Mouse (Mus musculus) heart, postnatal 0 days (tissue): ENCODE measurements around the gene Slc11a2. TPM values are rescaled to one million over a fixed set of nuclear protein-coding genes. Genes with fewer than 3 reads are reported as not detected.

Experiments
- ATAC-seq: fragments of 200-750 bp; cut with Nextera tagmentation; 2 replicates; pipeline ENCODE4 v1.8.0; 2017; ENCODE audit warnings: low read depth, moderate number of reproducible peaks, moderate library complexity; ENCODE audit not compliant: insufficient read depth
- DNase-seq: peaks from one replicate; pipeline ENCODE4 v3.0.0-alpha.2; 2016; ENCODE audit warnings: low spot score
- H3K27ac ChIP-seq: fragments of 300-500 bp; sonication (generic); 2 replicates; pipeline ENCODE4 v1.5.1; 2014; ENCODE audit warnings: low read depth, mild to moderate bottlenecking
- H3K27me3 ChIP-seq: fragments of 300-500 bp; sonication (generic); 2 replicates; pipeline ENCODE4 v1.6.1; 2014; ENCODE audit warnings: low read length, mixed read lengths; ENCODE audit not compliant: control insufficient read depth, insufficient read depth
- H3K36me3 ChIP-seq: fragments of 300-500 bp; sonication (generic); replicated peaks from 2 replicates; pipeline ENCODE4 v1.6.1; 2014; ENCODE audit warnings: low read length, mixed read lengths; ENCODE audit not compliant: control insufficient read depth, insufficient read depth
- H3K4me1 ChIP-seq: fragments of 300-500 bp; sonication (generic); 2 replicates; pipeline ENCODE4 v1.6.1; 2014; ENCODE audit warnings: antibody characterized with exemption; ENCODE audit not compliant: control insufficient read depth, insufficient read depth
- H3K4me2 ChIP-seq: fragments of 300-500 bp; sonication (generic); 2 replicates; pipeline ENCODE4 v1.6.1; 2014; ENCODE audit warnings: low read depth, mild to moderate bottlenecking, low read length, moderate library complexity
- H3K4me3 ChIP-seq: fragments of 300-500 bp; sonication (generic); 2 replicates; pipeline ENCODE4 v1.5.1; 2014; ENCODE audit warnings: low read depth, low read length
- H3K9ac ChIP-seq: fragments of 300-500 bp; sonication (generic); replicated peaks from 2 replicates; pipeline ENCODE4 v1.6.1; 2014; ENCODE audit warnings: low read depth, low read length, mixed read lengths
- H3K9me3 ChIP-seq: fragments of 300-500 bp; sonication (generic); replicated peaks from 2 replicates; pipeline ENCODE4 v1.6.1; 2016; ENCODE audit warnings: low read length; ENCODE audit not compliant: control insufficient read depth
- CTCF ChIP-seq: IDR thresholded peaks from 2 replicates; pipeline ENCODE4 v1.5.1; 2016; ENCODE audit warnings: antibody characterized with exemption, control low read depth, low read depth
- EP300 ChIP-seq: IDR thresholded peaks from 2 replicates; pipeline ENCODE4 v1.6.1; 2016; ENCODE audit warnings: antibody characterized with exemption, low read depth
- WGBS: fragments of 180-500 bp; shearing (Covaris S2); extraction: QIAGEN DNeasy Blood & Tissue Kit; methylation state at CpG from one replicate; pipeline ENCODE4 v1.1.7; 2014; 5-methylcytosine and 5-hydroxymethylcytosine counted together
- polyA plus RNA-seq: library from polyadenylated mRNA; unstranded; fragments of >200 nt; fragmentation: Nextera tagmentation; extraction: Ambion mirVana; gene quantifications from 2 replicates; pipeline ENCODE4 v1.2.1, GENCODE M21; 2015
- total RNA-seq: library from RNA; depleted of rRNA; stranded (reverse); fragments of >200 nt; gene quantifications from 2 replicates; pipeline ENCODE4 v1.2.3, GENCODE M21; 2014; ENCODE audit warnings: low replicate concordance

Slc11a2 gene
- total and polyA plus RNA-seq, 2 experiments from 2014 or later, result 13.9 to 66.7 TPM

DNA sequence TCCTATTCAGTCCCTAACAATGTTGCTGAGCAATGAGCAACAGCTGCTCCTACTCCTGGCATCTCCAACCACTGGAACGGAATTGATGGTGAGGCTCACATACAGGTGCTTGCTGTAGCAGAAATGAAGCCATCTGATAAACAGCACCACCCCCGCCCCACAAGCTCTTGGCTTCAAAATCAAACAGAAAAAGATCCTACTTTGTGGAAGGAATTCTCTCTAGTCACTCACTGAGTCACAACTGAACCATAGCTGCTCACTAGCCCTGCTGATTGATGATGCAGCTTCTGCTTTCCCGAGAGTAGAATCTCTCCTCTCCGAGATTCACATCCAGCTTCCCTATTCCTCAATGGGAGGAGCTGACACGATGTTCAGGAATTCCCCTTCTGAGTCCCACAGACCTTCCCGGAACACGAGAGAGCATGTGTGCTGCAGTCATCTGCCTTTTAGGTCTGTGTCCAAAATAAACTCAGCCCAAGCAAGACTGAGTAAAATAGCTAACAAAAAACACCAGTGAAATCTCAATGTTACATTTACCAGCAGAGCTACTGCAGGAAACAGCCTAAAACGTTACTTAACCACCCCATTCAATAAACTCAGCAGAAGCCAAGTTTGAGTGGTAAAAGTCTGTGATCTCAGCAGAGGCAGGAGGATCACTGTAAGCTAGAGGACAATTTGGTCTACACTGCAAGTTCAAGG lies 3.7 kb downstream of the Slc11a2 start:
- peak; percentile 7 for DNase-seq
- H3K4me3 ChIP-seq, result peak overlapping the region; percentile 83; the same call in 1 of the 2 replicates

DNA sequence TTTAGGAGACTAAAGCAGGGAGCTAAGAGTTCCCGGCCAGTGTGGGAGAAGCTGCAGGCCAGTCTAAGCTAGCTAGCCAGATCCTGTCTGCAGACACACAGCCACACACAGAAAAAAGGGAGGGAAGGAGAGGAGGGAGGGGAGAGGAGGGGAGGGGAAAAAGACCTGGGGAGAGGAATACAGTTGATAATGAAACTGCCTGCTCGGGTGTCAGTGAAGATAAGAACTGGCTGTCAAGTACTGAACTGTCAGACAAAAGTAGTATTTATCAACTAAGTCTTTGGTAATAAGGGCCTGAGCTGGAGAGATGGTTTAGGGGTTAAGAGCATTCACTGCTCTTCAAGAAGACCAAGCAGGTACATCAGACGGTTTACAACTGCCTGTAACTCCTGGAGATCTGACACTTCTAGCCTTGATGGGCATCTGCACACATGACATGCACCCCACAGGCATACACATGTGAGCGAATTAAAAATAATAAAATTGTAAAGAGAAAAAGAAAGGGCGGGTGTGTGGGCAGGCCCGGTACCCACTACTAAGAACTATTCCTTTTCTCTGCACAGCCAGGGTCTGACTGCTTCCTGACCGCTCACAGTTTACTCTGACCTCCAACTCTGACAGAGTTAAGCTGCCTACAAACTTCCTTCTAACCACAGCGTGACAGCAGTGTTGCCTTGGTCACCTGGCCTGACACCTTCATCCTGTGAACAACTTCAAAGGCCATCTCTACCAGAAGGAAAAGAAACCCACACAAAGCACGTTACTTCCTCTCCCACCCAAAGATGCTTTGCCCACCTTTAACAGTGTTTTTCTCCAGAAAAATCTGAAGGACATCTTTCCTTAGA lies 4.7 kb downstream of the Slc11a2 start:
- Histone ChIP-seq H3K4me1 (peaks cover 33% of the 10 kb centered on the region), H3K4me3 (no peak overlapping the region), H3K9me3 (no peaks in the 10 kb centered on the region), H3K36me3 (no peaks in the 10 kb centered on the region), H3K4me2 (no peak overlapping the region), H3K9ac (no peak overlapping the region), H3K27ac (no peak overlapping the region), H3K27me3 (peaks cover 12% of the 10 kb centered on the region; the same call in 1 of the 2 replicates)
- DNase-seq (no peak), ATAC-seq (no peak)
- TF ChIP-seq CTCF (no peak), EP300 (no peak)
- 54% methylated on average over 9 of the region's 9 CpGs for WGBS

More for the DNA sequence above, 3.7 kb downstream of the Slc11a2 start:
- peak overlapping the region; percentile 89 for H3K4me2 ChIP-seq
- no peak overlapping the region; the same call in 1 of the 2 replicates for H3K9ac ChIP-seq
- no peak overlapping the region for H3K27ac ChIP-seq
- H3K27me3 ChIP-seq, result peaks cover 12% of the 10 kb centered on the region; the same call in 1 of the 2 replicates
- WGBS, result 32% methylated on average over 8 of the region's 8 CpGs
- ATAC-seq, result no peak
- no peaks in the 10 kb centered on the region for H3K36me3 ChIP-seq
- peaks cover 23% of the 10 kb centered on the region for H3K4me1 ChIP-seq
- H3K9me3 ChIP-seq, result no peaks in the 10 kb centered on the region
- no peak for TF ChIP-seq CTCF
- TF ChIP-seq EP300, result no peak

DNA sequence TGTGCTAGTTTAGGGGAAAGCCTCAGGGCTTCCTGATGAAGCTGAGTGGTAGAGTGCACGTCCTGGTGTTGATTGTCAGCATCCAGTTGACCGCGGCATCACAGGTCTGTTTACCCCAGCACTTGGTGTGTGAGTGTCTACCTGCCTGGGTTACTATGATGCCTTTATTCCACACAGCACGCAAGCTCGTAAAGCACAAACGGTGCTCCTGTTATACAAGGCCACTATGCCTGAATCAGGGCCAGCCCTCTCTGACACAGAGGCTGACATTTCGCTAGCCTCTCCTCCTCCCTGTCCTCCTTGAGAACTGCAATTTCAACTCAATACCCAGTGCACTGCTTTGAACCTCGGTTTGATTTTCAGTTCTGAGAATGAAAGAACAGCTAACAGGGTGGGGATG lies 5.6 kb downstream of the Slc11a2 start:
- no peak overlapping the region for H3K27ac ChIP-seq
- no peak overlapping the region for H3K9ac ChIP-seq
- H3K4me2 ChIP-seq, result no peak overlapping the region
- no peaks in the 10 kb centered on the region for H3K36me3 ChIP-seq
- WGBS, result 63% methylated on average over 8 of the region's 8 CpGs
- peaks cover 10% of the 10 kb centered on the region; the same call in 1 of the 2 replicates for H3K27me3 ChIP-seq
- ATAC-seq (no peak), DNase-seq (no peak)
- no peaks in the 10 kb centered on the region for H3K9me3 ChIP-seq
- no peak overlapping the region for H3K4me3 ChIP-seq
- H3K4me1 ChIP-seq, result peaks cover 33% of the 10 kb centered on the region
- no peak for TF ChIP-seq EP300
- TF ChIP-seq CTCF, result no peak

DNA sequence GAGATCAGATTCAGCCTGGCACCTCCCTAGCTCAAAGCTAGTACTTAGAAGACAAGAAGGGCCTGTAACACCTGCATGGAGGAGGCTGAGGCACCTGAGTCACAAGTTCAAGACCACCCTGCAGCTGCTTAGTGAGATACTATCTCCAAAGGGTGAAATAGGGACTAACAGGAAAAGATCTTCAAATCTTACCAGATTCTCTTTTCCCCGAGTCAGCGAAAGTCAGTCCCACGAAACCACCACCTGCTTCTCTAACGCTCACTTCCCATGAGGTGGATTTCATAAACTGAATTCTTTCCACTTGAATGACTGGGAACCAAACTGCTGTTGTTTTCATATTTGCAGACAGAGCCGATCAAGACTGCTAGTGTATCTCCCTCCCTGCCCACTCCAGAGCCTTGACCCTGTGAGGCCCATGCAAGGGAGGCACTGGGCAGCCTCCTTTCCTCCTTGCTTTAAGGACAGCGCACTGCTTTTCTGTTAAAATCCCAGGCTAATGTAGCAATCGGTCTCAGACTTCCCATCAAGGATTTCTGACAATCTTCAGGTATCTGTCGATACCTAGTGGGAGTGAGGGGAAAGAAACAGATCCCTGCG lies 6.9 kb downstream of the Slc11a2 start:
- DNase-seq (no peak), ATAC-seq (no peak)
- Histone ChIP-seq H3K27me3 (no peaks in the 10 kb centered on the region), H3K4me1 (peaks cover 27% of the 10 kb centered on the region), H3K36me3 (no peaks in the 10 kb centered on the region), H3K4me2 (no peak overlapping the region), H3K9ac (no peak overlapping the region), H3K4me3 (no peak overlapping the region), H3K27ac (no peak overlapping the region), H3K9me3 (no peaks in the 10 kb centered on the region)
- WGBS, result 81% methylated on average over 9 of the region's 9 CpGs
- TF ChIP-seq CTCF, result no peak
- TF ChIP-seq EP300, result no peak

DNA sequence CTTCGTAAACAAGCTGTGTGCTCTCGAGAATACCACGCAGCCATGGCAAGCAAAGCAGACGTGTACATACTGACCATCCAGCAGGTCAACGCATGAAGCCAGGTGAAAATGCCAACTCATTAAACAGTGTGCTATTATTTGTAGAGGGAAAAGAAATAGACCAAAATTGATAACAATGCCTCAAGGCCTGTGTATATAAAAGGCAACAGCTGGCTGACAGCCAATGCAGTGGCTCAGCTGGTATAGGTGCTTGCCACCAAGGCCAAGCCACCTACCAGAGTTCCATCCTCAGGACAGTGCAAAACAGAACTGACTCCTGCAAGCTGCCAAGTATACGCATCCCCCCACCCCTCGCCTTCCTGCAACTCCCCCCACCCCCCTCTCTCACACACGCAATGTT lies 9.2 kb downstream of the Slc11a2 start:
- H3K9ac ChIP-seq, result no peak overlapping the region
- no peak overlapping the region for H3K4me2 ChIP-seq
- H3K9me3 ChIP-seq, result no peaks in the 10 kb centered on the region
- H3K27ac ChIP-seq, result no peak overlapping the region
- H3K4me3 ChIP-seq, result no peak overlapping the region
- no peak for ATAC-seq
- no peaks in the 10 kb centered on the region for H3K36me3 ChIP-seq
- H3K27me3 ChIP-seq, result no peaks in the 10 kb centered on the region
- WGBS, result 81% methylated on average over 8 of the region's 8 CpGs
- 0 out of 2 replicates have a peak, but pooled peaks cover 19% of the 10 kb centered on the region for H3K4me1 ChIP-seq
- TF ChIP-seq EP300 (no peak), CTCF (no peak)
- no peak for DNase-seq
